Mouse (Mus musculus): ENCODE results near the gene App. TPM values are rescaled to one million over a fixed set of nuclear protein-coding genes. Genes with fewer than 3 reads are reported as not detected.

Gene App
- polyA plus RNA-seq, 1 experiment from 2014 or later: 455 TPM

DNA sequence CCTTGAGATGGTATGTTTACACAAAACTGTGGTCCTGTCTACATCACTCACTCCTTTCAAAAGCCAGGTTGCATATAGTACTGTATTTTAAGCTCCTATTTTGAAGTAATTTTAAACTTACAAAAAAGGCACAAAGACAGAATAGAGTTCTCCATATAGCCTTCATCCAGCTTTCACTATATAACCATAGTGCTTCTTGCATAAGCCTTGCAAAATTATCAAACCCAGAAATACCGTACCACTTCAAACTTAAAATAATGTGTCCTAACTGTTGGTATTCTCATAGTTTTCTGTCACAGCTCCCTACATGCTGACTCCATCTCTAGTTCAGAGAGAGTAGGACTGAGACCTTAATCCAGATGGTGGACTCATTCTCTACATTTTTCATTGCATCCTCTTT is 245.7 kb downstream of the App start:
- H3K4me2 ChIP-seq (ENCODE audit: low read depth, low read length): no peak overlapping the region
- H3K36me3 ChIP-seq (ENCODE audit: control insufficient read depth, insufficient read depth, low read length): no peaks in the 10 kb centered on the region
- H3K4me1 ChIP-seq (ENCODE audit: control insufficient read depth, insufficient read depth, low read length): no peaks in the 10 kb centered on the region
- no peaks in the 10 kb centered on the region for H3K9me3 ChIP-seq (ENCODE audit: control insufficient read depth, low read length)
- no peak overlapping the region for H3K9ac ChIP-seq (replicated peaks; ENCODE audit: low read depth, low read length)
- WGBS: 100% methylated on average over 1 of the region's 1 CpGs
- H3K27me3 ChIP-seq (ENCODE audit: control insufficient read depth, insufficient read depth, low read length): no peaks in the 10 kb centered on the region
- no peak for ATAC-seq (ENCODE audit: low read depth)
- no peak overlapping the region for H3K27ac ChIP-seq (ENCODE audit: low read depth, low read length)
- H3K4me3 ChIP-seq (ENCODE audit: low read depth, low read length): no peak overlapping the region

DNA sequence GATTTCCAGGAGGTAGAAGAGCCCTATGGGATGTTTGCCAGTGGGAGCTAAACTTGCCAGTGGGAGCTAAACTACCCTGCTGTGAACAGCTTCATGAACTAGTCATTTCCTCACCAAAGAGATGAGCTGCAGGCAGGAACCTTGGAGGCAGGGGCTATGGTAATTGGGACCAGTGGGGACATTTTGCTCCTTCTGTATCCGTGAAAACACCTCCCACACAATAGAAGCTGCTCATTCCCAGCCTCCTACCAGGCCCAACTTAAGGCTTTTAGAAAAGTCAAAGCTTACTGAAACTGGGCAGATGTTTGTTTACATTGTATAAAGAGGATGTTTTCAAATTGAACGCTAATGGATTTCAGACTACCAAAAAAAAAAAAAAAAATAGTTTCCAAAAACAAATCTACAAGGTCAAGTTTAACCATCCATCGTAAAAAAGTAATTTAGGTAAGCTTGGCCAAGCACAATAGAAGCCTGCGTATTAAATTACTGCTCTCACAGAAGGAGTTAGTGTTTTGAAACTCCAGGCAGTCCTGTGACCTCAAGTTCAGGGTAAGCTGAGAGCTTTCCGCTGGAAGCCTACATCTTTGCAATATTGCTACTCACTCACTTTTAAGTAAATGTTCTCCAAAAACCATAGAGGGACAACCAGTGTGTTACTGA is 253.8 kb downstream of the App start:
- no peak overlapping the region for H3K27ac ChIP-seq (ENCODE audit: low read depth, low read length)
- H3K4me2 ChIP-seq (ENCODE audit: low read depth, low read length): no peak overlapping the region
- no peaks in the 10 kb centered on the region for H3K4me1 ChIP-seq (ENCODE audit: control insufficient read depth, insufficient read depth, low read length)
- H3K9ac ChIP-seq (replicated peaks; ENCODE audit: low read depth, low read length): no peak overlapping the region
- WGBS: 46% methylated on average over 5 of the region's 5 CpGs
- no peak; the same call in 1 of the 2 replicates for ATAC-seq (ENCODE audit: low read depth)
- H3K9me3 ChIP-seq (ENCODE audit: control insufficient read depth, low read length): no peaks in the 10 kb centered on the region
- H3K4me3 ChIP-seq (ENCODE audit: low read depth, low read length): no peak overlapping the region
- no peaks in the 10 kb centered on the region for H3K36me3 ChIP-seq (ENCODE audit: control insufficient read depth, insufficient read depth, low read length)
- no peaks in the 10 kb centered on the region for H3K27me3 ChIP-seq (ENCODE audit: control insufficient read depth, insufficient read depth, low read length)

DNA sequence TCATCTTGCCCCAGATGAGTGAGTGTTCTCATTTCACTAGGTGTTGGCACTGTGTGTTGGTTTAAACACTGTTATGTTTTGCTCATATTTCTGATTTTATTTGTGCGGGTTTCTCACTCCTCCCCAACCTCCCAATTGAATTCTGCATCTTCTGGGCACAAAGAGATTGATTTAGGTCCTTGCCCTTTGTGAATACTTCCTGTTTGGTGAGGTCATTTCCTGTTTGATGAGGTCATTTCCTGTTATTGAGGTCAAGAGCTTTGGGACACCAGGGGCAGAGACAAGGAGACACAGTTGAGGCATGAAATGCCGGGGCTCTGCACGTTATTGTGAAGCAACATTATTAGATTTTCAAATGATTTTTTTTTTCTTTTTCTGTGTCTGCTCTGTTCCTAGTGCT is 254.5 kb downstream of the App start:
- H3K9ac ChIP-seq (replicated peaks; ENCODE audit: low read depth, low read length): no peak overlapping the region
- H3K36me3 ChIP-seq (ENCODE audit: control insufficient read depth, insufficient read depth, low read length): no peaks in the 10 kb centered on the region
- no peaks in the 10 kb centered on the region for H3K9me3 ChIP-seq (ENCODE audit: control insufficient read depth, low read length)
- no peaks in the 10 kb centered on the region for H3K4me1 ChIP-seq (ENCODE audit: control insufficient read depth, insufficient read depth, low read length)
- no peak overlapping the region for H3K4me2 ChIP-seq (ENCODE audit: low read depth, low read length)
- H3K27me3 ChIP-seq (ENCODE audit: control insufficient read depth, insufficient read depth, low read length): no peaks in the 10 kb centered on the region
- H3K27ac ChIP-seq (ENCODE audit: low read depth, low read length): no peak overlapping the region
- WGBS: 81% methylated on average over 3 of the region's 3 CpGs
- no peak overlapping the region for H3K4me3 ChIP-seq (ENCODE audit: low read depth, low read length)
- no peak for ATAC-seq (ENCODE audit: low read depth)

DNA sequence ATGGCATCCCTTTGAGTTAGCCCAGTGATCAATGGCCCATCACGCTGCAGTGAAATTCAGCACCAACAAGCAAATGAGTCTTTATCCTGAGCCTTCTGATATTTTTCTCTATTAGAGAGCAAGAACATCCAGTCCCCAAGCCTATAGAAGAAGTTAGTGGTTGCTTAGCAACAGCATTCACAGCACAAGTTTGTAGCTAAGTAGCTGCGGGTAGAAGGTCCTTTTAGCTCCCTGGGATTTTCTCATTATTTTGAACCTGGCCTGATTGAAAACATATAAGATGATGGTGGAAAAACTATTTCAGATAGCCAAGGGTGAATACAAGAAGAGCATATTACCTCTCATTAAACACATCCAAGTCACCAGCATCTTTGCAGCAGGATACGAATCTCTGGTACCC is 256.8 kb downstream of the App start:
- H3K9ac ChIP-seq (replicated peaks; ENCODE audit: low read depth, low read length): no peak overlapping the region
- no peak overlapping the region for H3K4me3 ChIP-seq (ENCODE audit: low read depth, low read length)
- H3K27me3 ChIP-seq (ENCODE audit: control insufficient read depth, insufficient read depth, low read length): no peaks in the 10 kb centered on the region
- H3K4me1 ChIP-seq (ENCODE audit: control insufficient read depth, insufficient read depth, low read length): no peaks in the 10 kb centered on the region
- no peak overlapping the region for H3K4me2 ChIP-seq (ENCODE audit: low read depth, low read length)
- no peak overlapping the region for H3K27ac ChIP-seq (ENCODE audit: low read depth, low read length)
- ATAC-seq (ENCODE audit: low read depth): no peak
- WGBS: 47% methylated on average over 3 of the region's 3 CpGs
- H3K36me3 ChIP-seq (ENCODE audit: control insufficient read depth, insufficient read depth, low read length): no peaks in the 10 kb centered on the region
- H3K9me3 ChIP-seq (ENCODE audit: control insufficient read depth, low read length): no peaks in the 10 kb centered on the region

DNA sequence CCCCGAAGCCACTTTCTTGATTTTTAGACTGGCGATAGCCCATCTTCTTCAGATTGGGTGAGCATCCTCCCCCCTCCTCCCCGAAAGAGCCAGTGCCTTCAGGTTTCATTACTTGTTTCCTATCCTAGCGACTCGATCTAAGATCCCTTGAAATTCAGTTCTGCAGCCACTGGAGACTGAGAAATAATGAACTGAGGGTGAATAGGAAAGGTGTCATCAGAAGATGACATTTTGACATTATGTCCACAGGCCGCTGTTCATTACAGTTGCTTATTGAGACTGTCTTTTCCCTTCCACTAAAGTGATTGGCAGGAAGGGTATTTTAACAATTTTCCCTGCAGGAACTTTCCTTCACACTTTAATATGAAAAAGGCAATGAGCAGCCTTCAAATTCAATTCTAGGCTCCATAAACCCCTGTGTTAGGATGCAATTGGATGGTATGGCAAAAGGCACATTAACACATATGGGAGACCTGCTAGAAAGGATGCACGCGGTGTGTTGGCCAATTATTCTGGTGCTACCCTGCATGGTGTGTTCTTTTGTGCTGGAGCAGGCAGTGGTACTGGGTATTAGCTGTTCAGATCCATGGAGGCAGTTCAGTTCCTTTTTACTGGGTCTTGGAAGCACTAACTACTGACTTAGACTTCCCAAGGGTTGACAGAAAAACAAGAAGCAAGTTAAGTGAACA is 261.9 kb downstream of the App start:
- no peak overlapping the region for H3K4me2 ChIP-seq (ENCODE audit: low read depth, low read length)
- H3K27me3 ChIP-seq (ENCODE audit: control insufficient read depth, insufficient read depth, low read length): no peaks in the 10 kb centered on the region
- H3K9me3 ChIP-seq (ENCODE audit: control insufficient read depth, low read length): no peaks in the 10 kb centered on the region
- H3K27ac ChIP-seq (ENCODE audit: low read depth, low read length): no peak overlapping the region
- no peaks in the 10 kb centered on the region for H3K36me3 ChIP-seq (ENCODE audit: control insufficient read depth, insufficient read depth, low read length)
- WGBS: 91% methylated on average over 8 of the region's 8 CpGs
- H3K9ac ChIP-seq (replicated peaks; ENCODE audit: low read depth, low read length): no peak overlapping the region
- H3K4me3 ChIP-seq (ENCODE audit: low read depth, low read length): no peak overlapping the region
- no peaks in the 10 kb centered on the region for H3K4me1 ChIP-seq (ENCODE audit: control insufficient read depth, insufficient read depth, low read length)
- ATAC-seq (ENCODE audit: low read depth): no peak

DNA sequence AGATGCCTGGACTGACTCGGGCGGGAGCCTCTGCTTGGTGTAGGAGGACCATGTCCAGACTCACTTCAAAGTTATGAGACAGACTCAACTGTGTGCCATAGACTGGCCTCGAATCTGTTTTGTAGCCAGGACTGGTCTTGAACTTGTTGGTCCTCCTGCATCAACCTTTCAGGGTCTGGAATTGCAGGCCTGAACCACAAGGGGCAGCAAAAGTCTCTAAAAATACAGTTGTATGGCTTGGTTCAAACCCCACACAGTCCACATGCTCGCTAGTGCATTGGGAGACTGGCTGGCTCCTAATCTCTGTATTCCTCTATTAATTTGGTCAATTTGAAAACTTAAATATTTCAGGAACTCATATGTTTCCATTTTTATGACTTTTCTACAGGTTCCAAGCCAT is 270.6 kb downstream of the App start:
- H3K36me3 ChIP-seq (ENCODE audit: control insufficient read depth, insufficient read depth, low read length): no peaks in the 10 kb centered on the region
- H3K4me1 ChIP-seq (ENCODE audit: control insufficient read depth, insufficient read depth, low read length): no peaks in the 10 kb centered on the region
- no peak for ATAC-seq (ENCODE audit: low read depth)
- no peak overlapping the region for H3K4me2 ChIP-seq (ENCODE audit: low read depth, low read length)
- H3K27me3 ChIP-seq (ENCODE audit: control insufficient read depth, insufficient read depth, low read length): no peaks in the 10 kb centered on the region
- H3K9me3 ChIP-seq (ENCODE audit: control insufficient read depth, low read length): no peaks in the 10 kb centered on the region
- no peak overlapping the region for H3K27ac ChIP-seq (ENCODE audit: low read depth, low read length)
- 92% methylated on average over 4 of the region's 4 CpGs for WGBS
- H3K9ac ChIP-seq (replicated peaks; ENCODE audit: low read depth, low read length): no peak overlapping the region
- H3K4me3 ChIP-seq (ENCODE audit: low read depth, low read length): no peak overlapping the region
